Mouse (Mus musculus) embryonic facial prominence, embryonic 10.5 days (tissue): ENCODE measurements around the gene Pan2. TPM values are rescaled to one million over a fixed set of nuclear protein-coding genes. Genes with fewer than 3 reads are reported as not detected.

Experiments
- DNase-seq: peaks from one replicate; pipeline ENCODE4 v3.0.0-alpha.2; 2017; ENCODE audit warnings: low spot score
- H3K27ac ChIP-seq: fragments of 300-500 bp; sonication (generic); replicated peaks from 2 replicates; pipeline ENCODE4 v1.5.1; 2016; ENCODE audit warnings: mild to moderate bottlenecking
- H3K27me3 ChIP-seq: fragments of 300-500 bp; sonication (generic); replicated peaks from 2 replicates; pipeline ENCODE4 v1.6.1; 2016; ENCODE audit warnings: low read depth, mild to moderate bottlenecking; ENCODE audit not compliant: poor library complexity, severe bottlenecking
- H3K36me3 ChIP-seq: fragments of 300-500 bp; sonication (generic); replicated peaks from 2 replicates; pipeline ENCODE4 v1.6.1; 2016; ENCODE audit warnings: mild to moderate bottlenecking, moderate library complexity
- H3K4me1 ChIP-seq: fragments of 300-500 bp; sonication (generic); 2 replicates; pipeline ENCODE4 v1.6.1; 2016
- H3K4me3 ChIP-seq: fragments of 300-500 bp; sonication (generic); 2 replicates; pipeline ENCODE4 v1.5.1; 2016; ENCODE audit warnings: mild to moderate bottlenecking, moderate library complexity
- H3K9me3 ChIP-seq: fragments of 300-500 bp; sonication (generic); 2 replicates; pipeline ENCODE4 v1.6.1; 2016; ENCODE audit warnings: mild to moderate bottlenecking
- WGBS: fragments of 180-500 bp; shearing (Covaris S2); methylation state at CpG from one replicate; pipeline ENCODE4 v1.1.7; 2016; 5-methylcytosine and 5-hydroxymethylcytosine counted together
- polyA plus RNA-seq: library from polyadenylated mRNA; unstranded; fragments of >200 nt; fragmentation: Nextera tagmentation; extraction: Ambion mirVana; gene quantifications from 2 replicates; pipeline ENCODE4 v1.2.1, GENCODE M21; 2016

Pan2 gene
- polyA plus RNA-seq, 1 experiment from 2014 or later: 42.9 TPM

DNA sequence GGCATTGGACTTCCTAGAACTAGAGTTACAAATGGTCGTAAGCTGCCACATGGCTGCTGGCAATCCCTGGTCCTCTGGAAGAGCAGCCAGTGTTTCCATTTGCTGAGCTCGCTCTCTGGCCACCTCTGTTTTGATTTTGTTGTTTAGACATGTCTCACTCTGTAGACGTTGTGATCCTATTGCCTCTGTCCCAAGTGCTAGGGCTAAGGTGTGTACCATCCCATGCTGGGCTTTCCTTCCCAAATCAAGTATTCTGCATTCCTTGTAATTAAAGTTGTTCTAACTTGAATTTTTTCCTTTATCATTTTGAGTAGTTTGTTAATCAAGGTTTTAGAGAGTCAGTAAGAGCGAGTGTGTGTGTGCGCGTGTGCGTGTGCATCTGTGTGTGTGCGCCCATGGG, 44.4 kb downstream of the Pan2 start:
- Histone ChIP-seq H3K27me3 (no peaks in the 10 kb centered on the region), H3K4me3 (no peak overlapping the region), H3K4me1 (peaks cover 8% of the 10 kb centered on the region), H3K9me3 (no peaks in the 10 kb centered on the region), H3K27ac (no peak overlapping the region), H3K36me3 (peaks cover 68% of the 10 kb centered on the region)
- 93% methylated on average over 8 of the region's 8 CpGs for WGBS
- no peak for DNase-seq

DNA sequence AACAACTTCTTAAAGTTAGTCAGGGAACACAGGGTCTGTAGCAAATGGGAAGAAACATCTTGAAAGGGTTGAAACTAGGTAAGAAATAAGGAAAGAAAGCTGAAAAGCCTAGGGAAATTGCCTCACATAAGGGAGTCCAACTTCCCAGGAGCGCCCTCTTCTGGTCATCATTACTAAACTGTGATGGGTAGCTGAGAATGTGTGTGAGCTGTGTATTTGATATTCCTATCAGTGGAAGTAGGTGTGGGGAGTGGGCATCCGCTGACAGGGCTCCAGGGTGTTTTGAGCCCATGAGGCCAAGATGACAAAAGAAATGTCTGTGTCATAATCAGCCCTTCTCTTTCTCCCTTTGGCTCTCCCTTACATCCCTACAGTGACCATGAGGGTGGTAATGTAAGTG, 55.7 kb downstream of the Pan2 start:
- peak; percentile 31 for DNase-seq
- no peak overlapping the region for H3K4me3 ChIP-seq
- no peaks in the 10 kb centered on the region for H3K9me3 ChIP-seq
- H3K27me3 ChIP-seq: no peaks in the 10 kb centered on the region
- H3K27ac ChIP-seq: no peak overlapping the region
- WGBS: 54% methylated on average over 2 of the region's 2 CpGs
- H3K36me3 ChIP-seq: peaks cover 99% of the 10 kb centered on the region
- H3K4me1 ChIP-seq: no peaks in the 10 kb centered on the region

DNA sequence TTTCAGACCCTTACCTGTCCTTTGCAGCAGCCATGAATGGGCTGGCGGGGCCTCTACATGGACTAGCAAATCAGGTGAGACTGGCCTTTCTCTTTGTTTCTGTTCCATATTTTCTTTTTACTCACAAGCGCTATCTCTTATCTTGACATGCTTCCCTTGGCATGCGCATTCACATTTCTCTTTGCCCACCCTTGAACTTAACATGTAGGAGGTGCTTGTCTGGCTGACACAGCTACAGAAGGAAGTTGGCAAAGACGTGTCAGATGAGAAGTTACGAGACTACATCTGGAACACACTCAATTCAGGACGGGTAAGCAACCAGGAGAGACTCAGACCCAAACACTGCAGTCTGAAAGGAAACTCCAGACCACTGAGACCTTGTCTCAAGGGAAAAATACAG, 56.1 kb downstream of the Pan2 start:
- no peaks in the 10 kb centered on the region for H3K4me1 ChIP-seq
- H3K36me3 ChIP-seq: peaks cover 99% of the 10 kb centered on the region
- H3K27me3 ChIP-seq: no peaks in the 10 kb centered on the region
- WGBS: 94% methylated on average over 6 of the region's 6 CpGs
- H3K27ac ChIP-seq: no peak overlapping the region
- H3K9me3 ChIP-seq: no peaks in the 10 kb centered on the region
- no peak for DNase-seq
- H3K4me3 ChIP-seq: no peak overlapping the region

DNA sequence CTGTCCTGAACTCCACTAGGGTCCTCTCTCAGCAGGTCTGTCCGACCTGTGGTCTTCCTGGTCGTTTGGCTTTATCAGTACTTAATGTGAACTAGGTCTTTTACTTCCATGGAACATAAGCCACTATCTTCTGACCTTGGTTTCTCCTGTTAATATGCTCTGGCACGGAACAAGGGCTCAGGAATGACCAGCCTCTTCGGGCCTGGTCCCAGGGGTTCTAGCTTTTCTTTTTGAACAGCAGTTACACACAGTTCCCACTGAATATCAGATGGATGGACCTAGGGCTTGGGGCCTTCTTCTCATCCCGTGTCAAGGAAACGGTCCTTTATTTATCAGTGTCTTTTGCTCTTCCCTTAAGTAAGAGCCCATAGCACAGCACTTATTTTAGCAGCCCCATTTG, 58.7 kb downstream of the Pan2 start:
- H3K27me3 ChIP-seq: no peaks in the 10 kb centered on the region
- 90% methylated on average over 6 of the region's 6 CpGs for WGBS
- peaks cover 93% of the 10 kb centered on the region for H3K36me3 ChIP-seq
- H3K4me1 ChIP-seq: no peaks in the 10 kb centered on the region
- H3K27ac ChIP-seq: no peak overlapping the region
- DNase-seq: no peak
- H3K4me3 ChIP-seq: no peak overlapping the region
- H3K9me3 ChIP-seq: no peaks in the 10 kb centered on the region

DNA sequence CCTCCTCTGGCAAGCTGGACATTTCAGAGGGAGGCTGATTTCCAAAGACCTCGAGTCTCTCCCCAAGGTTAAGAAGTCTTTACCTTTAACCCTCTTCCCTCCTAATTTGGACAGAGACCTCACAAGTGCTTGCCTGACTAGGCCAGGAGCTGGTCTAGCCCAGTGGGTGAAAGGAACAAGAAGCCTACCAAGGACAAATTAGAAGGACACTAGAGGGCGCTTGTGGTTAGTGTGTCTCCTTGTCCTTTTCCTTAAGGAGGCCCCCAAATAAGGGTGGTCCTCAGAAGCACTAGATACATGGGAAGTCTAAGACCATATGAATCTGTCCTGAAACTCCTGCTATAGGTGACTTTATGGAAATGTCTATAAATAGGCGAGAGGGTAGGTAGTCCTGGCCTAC, 59.4 kb downstream of the Pan2 start:
- no peak for DNase-seq
- H3K36me3 ChIP-seq: peaks cover 86% of the 10 kb centered on the region
- H3K4me1 ChIP-seq: peaks cover under 1% of the 10 kb centered on the region; the same call in 1 of the 2 replicates
- no peak overlapping the region for H3K4me3 ChIP-seq
- no peaks in the 10 kb centered on the region for H3K27me3 ChIP-seq
- 60% methylated on average over 3 of the region's 3 CpGs for whole genome bisulfite sequencing
- H3K9me3 ChIP-seq: no peaks in the 10 kb centered on the region
- no peak overlapping the region for H3K27ac ChIP-seq

DNA sequence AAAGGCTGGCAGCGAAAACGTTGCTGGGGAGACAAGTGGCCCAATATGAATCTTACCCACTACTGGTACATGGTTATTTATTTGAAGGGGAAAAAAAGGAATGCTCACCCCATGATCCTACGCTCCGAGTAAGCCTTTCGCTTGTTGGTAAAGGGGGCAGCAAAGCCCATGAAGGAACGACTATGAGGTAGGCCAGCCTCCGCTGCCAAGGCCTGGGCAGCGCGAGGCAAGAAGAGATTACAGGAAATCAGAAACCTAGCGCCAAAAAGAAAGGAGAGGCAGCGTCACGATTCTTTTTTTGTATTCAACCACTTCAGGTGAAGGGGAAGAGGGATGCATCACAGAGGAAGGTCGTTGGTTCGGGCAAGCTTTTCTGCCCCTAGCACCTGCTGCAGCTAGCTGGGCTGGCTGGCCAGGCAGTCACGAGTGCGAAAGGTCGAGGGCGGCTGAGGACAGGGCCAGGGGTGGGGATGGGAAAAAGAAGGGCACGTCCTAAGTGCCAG, 64.8 kb downstream of the Pan2 start:
- no peaks in the 10 kb centered on the region for H3K9me3 ChIP-seq
- H3K27ac ChIP-seq: peak overlapping the region; percentile 90
- no peaks in the 10 kb centered on the region for H3K27me3 ChIP-seq
- peak overlapping the region; percentile 79 for H3K4me3 ChIP-seq
- peaks cover 32% of the 10 kb centered on the region for H3K36me3 ChIP-seq
- 17% methylated on average over 19 of the region's 19 CpGs for WGBS
- no peak for DNase-seq
- peaks cover 15% of the 10 kb centered on the region for H3K4me1 ChIP-seq

DNA sequence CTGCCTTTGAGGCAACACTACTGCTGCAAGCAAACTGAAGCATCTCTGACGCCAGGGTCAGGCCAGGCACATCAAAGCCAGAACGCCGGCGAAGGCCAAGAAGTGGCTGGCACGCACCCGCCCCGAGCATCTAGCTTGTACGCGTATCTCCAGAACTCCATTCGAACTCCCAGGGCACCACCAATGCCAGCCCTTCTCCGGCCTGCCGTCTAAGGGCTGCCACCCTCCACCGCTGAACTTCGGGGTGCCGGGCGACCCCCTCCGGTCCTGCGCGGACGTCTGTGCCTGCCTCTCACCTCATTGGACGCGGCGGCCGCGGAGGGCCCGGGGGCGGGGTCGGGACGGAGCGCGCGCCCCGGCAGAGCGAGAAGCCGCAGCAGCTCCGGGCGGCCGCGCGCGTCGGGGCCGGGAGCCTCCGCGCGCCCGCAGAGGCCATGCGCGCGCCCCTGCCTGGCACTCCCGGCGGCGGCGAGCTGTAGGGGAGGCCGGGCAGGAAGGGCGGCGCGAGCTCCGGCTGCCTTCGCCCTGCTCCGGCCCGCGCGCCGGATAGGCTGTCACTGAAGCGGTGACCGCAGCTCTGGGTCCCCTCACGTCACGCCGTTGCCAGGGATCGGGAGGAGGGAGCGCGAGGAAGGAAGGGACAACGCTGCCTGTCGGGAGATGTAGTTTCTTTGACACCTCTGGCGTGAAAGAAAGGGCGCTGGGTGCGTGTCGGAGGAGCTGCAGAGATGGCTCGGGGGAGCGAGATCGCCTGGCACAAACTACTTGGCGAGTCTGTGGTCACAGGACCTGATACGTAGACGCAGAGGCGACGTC, 65.5 kb downstream of the Pan2 start, which contains the start of gene Coq10a:
TSS of gene Coq10a (minus strand) at position 596 of the 816 bp plus-strand sequence.
- WGBS: under 1% methylated on average over 87 of the region's 87 CpGs
- peak within 1 kb of the TSS; percentile 90 for H3K27ac ChIP-seq
- H3K4me3 ChIP-seq: peak within 1 kb of the TSS; percentile 79
- H3K27me3 ChIP-seq: no peaks in the 10 kb centered on the region
- H3K36me3 ChIP-seq: peaks cover 26% of the 10 kb centered on the region
- H3K9me3 ChIP-seq: no peaks in the 10 kb centered on the region
- peak; percentile 91 for DNase-seq
- H3K4me1 ChIP-seq: peaks cover 15% of the 10 kb centered on the region

DNA sequence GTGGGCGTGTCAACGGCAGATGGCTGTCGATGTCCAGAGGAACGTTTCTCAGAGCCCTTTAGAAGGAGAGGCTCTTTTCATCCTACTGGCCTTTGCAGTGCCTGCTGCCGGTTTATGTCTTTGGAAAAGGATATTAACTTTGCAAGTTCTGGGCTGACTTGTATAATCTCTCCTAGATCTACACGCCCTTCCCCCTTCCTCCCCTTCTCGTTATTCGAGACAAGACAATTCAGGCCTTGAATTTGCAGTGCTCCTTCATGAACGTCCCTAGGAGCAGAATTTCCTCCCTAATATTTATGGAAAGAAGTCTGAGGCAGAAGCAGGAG, 66.0 kb downstream of the Pan2 start:
- peak overlapping the region; percentile 79 for H3K4me3 ChIP-seq
- H3K27ac ChIP-seq: peak overlapping the region; percentile 90
- no peaks in the 10 kb centered on the region for H3K27me3 ChIP-seq
- peaks cover 15% of the 10 kb centered on the region for H3K4me1 ChIP-seq
- no peak for DNase-seq
- peaks cover 20% of the 10 kb centered on the region for H3K36me3 ChIP-seq
- WGBS: 9% methylated on average over 9 of the region's 9 CpGs
- no peaks in the 10 kb centered on the region for H3K9me3 ChIP-seq

DNA sequence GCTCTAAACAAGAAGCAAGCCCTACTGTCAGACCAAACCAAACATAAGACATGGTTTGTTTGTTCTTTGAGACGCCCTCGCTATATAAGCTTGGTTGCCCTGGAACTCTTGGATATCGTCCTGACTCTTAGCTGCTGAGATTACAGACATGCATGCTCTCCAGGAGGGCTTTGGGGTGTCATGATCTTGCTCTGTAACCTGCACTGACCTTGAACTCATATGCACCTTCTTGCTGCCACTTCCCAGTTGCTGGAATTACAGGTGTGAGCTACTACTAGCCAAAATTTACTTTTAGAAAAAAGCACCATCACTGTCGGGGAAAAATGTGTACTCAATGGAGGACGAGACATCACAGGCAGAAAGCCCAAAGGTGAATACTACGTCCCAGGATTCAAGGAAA, 66.5 kb downstream of the Pan2 start:
- Histone ChIP-seq H3K27me3 (no peaks in the 10 kb centered on the region), H3K4me1 (peaks cover 15% of the 10 kb centered on the region), H3K36me3 (peaks cover 16% of the 10 kb centered on the region), H3K27ac (peak overlapping the region; percentile 90), H3K9me3 (no peaks in the 10 kb centered on the region), H3K4me3 (peak overlapping the region; percentile 79)
- WGBS: 79% methylated on average over 6 of the region's 6 CpGs
- no peak for DNase-seq

DNA sequence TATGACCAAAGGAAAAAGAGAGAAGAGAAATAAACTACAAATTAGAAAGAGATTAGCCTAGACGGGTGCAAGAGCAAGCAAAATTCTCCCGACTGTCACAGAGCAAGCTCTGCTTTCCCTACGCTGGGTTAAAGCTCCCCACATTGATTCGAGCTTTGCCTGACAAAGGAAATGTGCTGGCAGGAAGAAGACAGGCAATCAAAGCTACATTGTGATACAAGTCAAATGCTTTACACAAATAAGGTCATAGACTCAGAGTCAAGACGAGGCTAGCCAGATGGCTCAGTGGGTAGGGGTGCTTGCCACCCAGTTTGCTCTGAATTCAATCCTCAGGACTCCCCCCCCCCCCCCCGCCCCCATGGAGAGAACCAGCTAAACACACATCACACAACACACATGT, 66.9 kb downstream of the Pan2 start:
- WGBS: 67% methylated on average over 6 of the region's 6 CpGs
- peaks cover 15% of the 10 kb centered on the region for H3K4me1 ChIP-seq
- H3K36me3 ChIP-seq: peaks cover 11% of the 10 kb centered on the region
- no peak for DNase-seq
- no peak overlapping the region for H3K27ac ChIP-seq
- H3K9me3 ChIP-seq: no peaks in the 10 kb centered on the region
- H3K27me3 ChIP-seq: no peaks in the 10 kb centered on the region
- H3K4me3 ChIP-seq: no peak overlapping the region

DNA sequence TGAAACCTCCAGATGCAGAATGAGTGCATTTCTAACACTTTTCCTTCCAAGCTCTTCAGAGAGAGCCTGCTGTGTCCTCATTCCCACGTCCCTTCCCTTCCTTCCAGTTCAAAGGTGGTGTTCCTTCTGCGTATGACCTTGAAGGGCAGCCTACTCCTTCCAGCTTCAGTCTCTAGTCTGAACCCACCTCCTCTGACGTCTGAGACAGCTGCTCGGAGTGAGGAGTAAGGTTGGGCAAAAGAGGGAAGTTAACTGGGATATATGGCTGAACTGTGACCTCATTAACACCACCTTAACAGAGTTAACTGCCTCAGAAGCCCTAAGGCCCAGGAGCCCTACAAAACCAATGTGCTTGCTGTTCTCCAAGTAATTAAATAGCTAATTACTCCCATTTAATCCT, 67.5 kb downstream of the Pan2 start:
- H3K36me3 ChIP-seq: peaks cover 6% of the 10 kb centered on the region
- no peak for DNase-seq
- no peak overlapping the region for H3K27ac ChIP-seq
- no peaks in the 10 kb centered on the region for H3K9me3 ChIP-seq
- H3K27me3 ChIP-seq: no peaks in the 10 kb centered on the region
- peaks cover 15% of the 10 kb centered on the region for H3K4me1 ChIP-seq
- H3K4me3 ChIP-seq: no peak overlapping the region
- 58% methylated on average over 4 of the region's 4 CpGs for WGBS
